Mouse (Mus musculus) liver, postnatal 0 days (tissue): ENCODE results near the gene Agpat1. TPM values are rescaled to one million over a fixed set of nuclear protein-coding genes. Genes with fewer than 3 reads are reported as not detected.
A peak's percentile ranks its signal among the peaks of the same experiment; 100 is the strongest.

ENCODE experiments used
- ATAC-seq: fragments of 200-750 bp; cut with Nextera tagmentation; 2 replicates; pipeline ENCODE4 v1.8.0; 2017; ENCODE audit warnings: mild to moderate bottlenecking, moderate library complexity
- DNase-seq: peaks from one replicate; pipeline ENCODE4 v3.0.0-alpha.2; 2016
- H3K27ac ChIP-seq: fragments of 300-500 bp; sonication (generic); 2 replicates; pipeline ENCODE4 v1.5.1; 2014; ENCODE audit warnings: antibody characterized with exemption, moderate library complexity, mild to moderate bottlenecking, low read depth
- H3K27me3 ChIP-seq: fragments of 300-500 bp; sonication (generic); 2 replicates; pipeline ENCODE4 v1.6.1; 2014; ENCODE audit warnings: low read length, control low read depth, mixed read lengths; ENCODE audit not compliant: insufficient read depth
- H3K36me3 ChIP-seq: fragments of 300-500 bp; sonication (generic); replicated peaks from 2 replicates; pipeline ENCODE4 v1.6.1; 2014; ENCODE audit warnings: mild to moderate bottlenecking, control low read depth, low read length, moderate library complexity, mixed read lengths; ENCODE audit not compliant: insufficient read depth
- H3K4me1 ChIP-seq: fragments of 300-500 bp; sonication (generic); 2 replicates; pipeline ENCODE4 v1.6.1; 2014; ENCODE audit warnings: antibody characterized with exemption, mild to moderate bottlenecking, control low read depth; ENCODE audit not compliant: insufficient read depth
- H3K4me2 ChIP-seq: fragments of 300-500 bp; sonication (generic); 2 replicates; pipeline ENCODE4 v1.6.1; 2014; ENCODE audit warnings: low read depth, mild to moderate bottlenecking, low read length, moderate library complexity, mixed read lengths
- H3K4me3 ChIP-seq: fragments of 300-500 bp; sonication (generic); 2 replicates; pipeline ENCODE4 v1.5.1; 2014; ENCODE audit warnings: low read depth, low read length
- H3K9ac ChIP-seq: fragments of 300-500 bp; sonication (generic); replicated peaks from 2 replicates; pipeline ENCODE4 v1.6.1; 2014; ENCODE audit warnings: mild to moderate bottlenecking, moderate library complexity
- H3K9me3 ChIP-seq: fragments of 300-500 bp; sonication (generic); 2 replicates; pipeline ENCODE4 v1.6.1; 2016; ENCODE audit warnings: mild to moderate bottlenecking, control low read depth, low read length, mixed read lengths
- CTCF ChIP-seq: sonication (generic); IDR thresholded peaks from 2 replicates; pipeline ENCODE4 v1.5.1; 2016; ENCODE audit warnings: antibody characterized with exemption, low read depth
- EP300 ChIP-seq: IDR thresholded peaks from 2 replicates; pipeline ENCODE4 v1.6.1; 2016; ENCODE audit warnings: antibody characterized with exemption, low read depth, mild to moderate bottlenecking
- WGBS: fragments of 180-500 bp; shearing (Covaris S2); extraction: QIAGEN DNeasy Blood & Tissue Kit; methylation state at CpG from one replicate; pipeline ENCODE4 v1.1.7; 2014; ENCODE audit not compliant: insufficient replicate concordance; 5-methylcytosine and 5-hydroxymethylcytosine counted together
- polyA plus RNA-seq: library from polyadenylated mRNA; unstranded; fragments of >200 nt; fragmentation: Nextera tagmentation; extraction: Ambion mirVana; gene quantifications from 2 replicates; pipeline ENCODE4 v1.2.1, GENCODE M21; 2015

Gene Agpat1
- polyA plus RNA-seq, 1 experiment from 2014 or later: 11.1 TPM

DNA sequence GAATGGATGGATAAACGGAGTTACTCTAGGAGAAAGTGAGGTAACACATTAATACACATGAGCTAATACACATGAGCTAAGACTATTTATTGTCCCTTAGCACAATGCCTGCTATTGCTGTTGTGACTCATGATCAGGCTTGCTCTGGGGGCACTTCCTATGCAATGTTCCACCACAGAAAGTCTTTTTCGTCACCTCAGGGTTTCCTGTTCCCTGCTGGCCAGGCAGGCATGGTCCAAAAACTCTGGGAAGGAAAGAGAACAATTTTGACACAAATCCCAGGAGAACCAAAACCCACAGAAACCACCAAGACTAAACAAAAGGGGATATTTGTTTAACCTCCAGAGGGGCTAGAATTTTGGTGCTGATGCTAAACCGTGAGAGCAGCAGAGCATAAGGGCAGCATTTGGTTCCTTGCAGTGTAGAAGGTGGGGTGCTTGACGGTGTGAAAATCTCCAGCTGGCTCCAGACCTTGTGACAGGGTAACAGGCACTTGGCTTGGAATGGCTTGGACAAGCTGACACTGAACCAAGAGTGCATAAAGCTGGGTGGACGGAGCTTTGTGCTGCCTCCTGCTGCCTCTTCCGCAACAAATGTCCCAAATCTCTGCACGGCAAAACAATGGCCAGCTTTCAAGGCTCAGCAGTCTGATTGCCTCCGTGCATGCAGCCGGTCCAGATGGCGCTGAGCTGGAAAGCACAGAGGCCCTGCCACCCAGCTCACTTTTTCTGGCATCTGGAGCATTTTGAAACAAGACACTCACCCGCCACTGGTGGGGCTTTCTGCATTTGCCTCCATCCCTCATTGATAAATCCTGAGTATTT is 36.9 kb downstream of the Agpat1 start:
- Histone ChIP-seq H3K4me1 (peaks cover 24% of the 10 kb centered on the region), H3K9me3 (no peaks in the 10 kb centered on the region), H3K9ac (no peak overlapping the region), H3K4me3 (no peak overlapping the region), H3K36me3 (no peaks in the 10 kb centered on the region), H3K27me3 (no peaks in the 10 kb centered on the region), H3K27ac (peak overlapping the region; percentile 29; the same call in 1 of the 2 replicates), H3K4me2 (no peak overlapping the region)
- TF ChIP-seq CTCF: peak; percentile 28
- no peak for TF ChIP-seq EP300
- ATAC-seq (no peak), DNase-seq (peak; percentile 14)
- 39% methylated on average over 11 of the region's 11 CpGs for WGBS

DNA sequence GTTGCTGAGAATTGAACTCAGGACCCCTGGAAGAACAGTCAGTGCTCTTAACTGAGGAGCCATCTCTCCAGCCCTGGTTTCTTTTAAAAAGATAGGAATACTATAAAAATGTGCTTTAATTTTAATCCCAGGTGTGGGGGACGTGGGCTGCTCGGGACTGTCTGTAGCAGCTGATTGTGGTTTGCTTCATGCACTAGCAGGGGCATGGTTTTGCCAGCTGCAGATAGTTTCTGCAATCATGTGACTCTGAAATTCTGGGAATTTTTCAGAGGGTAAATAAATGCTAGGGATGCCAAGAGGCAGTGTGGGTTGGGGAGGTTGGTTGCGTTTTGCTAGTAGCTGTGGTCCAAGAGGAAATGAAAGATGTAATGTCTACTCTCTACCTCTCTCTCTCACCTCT is 37.9 kb downstream of the Agpat1 start:
- DNase-seq (no peak), ATAC-seq (no peak)
- 61% methylated on average over 3 of the region's 3 CpGs for WGBS
- Histone ChIP-seq H3K36me3 (no peaks in the 10 kb centered on the region), H3K4me2 (no peak overlapping the region), H3K27me3 (no peaks in the 10 kb centered on the region), H3K27ac (no peak overlapping the region), H3K4me1 (peaks cover 32% of the 10 kb centered on the region), H3K9me3 (no peaks in the 10 kb centered on the region), H3K4me3 (no peak overlapping the region), H3K9ac (no peak overlapping the region)
- TF ChIP-seq EP300 (no peak), CTCF (no peak)

DNA sequence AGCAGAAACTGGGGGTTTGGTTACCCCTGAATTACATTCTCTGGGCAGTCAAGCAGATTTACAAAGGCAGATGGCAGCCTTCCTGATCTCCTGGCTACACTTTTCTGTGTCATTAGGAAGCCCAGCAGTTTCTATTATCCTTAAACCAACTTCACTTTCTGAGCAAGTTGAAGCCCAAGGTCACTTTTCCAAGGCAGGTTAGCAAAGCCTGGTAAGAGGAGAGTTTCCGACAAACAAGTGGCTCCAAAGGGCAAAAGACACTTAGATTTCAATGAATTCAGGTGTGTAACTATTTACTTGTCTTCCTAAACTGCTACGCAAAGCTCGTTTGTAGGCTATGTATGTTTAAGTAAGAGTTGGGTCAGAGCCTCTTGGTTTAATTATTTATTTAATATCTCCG is 39.3 kb downstream of the Agpat1 start:
- no peaks in the 10 kb centered on the region for H3K27me3 ChIP-seq
- no peak overlapping the region for H3K27ac ChIP-seq
- DNase-seq: no peak
- no peak overlapping the region for H3K9ac ChIP-seq
- H3K4me3 ChIP-seq: no peak overlapping the region
- no peak overlapping the region for H3K4me2 ChIP-seq
- TF ChIP-seq EP300 (no peak), CTCF (no peak)
- 69% methylated on average over 4 of the region's 4 CpGs for WGBS
- no peak for ATAC-seq
- H3K4me1 ChIP-seq: peaks cover 42% of the 10 kb centered on the region
- no peaks in the 10 kb centered on the region for H3K36me3 ChIP-seq
- no peaks in the 10 kb centered on the region for H3K9me3 ChIP-seq

DNA sequence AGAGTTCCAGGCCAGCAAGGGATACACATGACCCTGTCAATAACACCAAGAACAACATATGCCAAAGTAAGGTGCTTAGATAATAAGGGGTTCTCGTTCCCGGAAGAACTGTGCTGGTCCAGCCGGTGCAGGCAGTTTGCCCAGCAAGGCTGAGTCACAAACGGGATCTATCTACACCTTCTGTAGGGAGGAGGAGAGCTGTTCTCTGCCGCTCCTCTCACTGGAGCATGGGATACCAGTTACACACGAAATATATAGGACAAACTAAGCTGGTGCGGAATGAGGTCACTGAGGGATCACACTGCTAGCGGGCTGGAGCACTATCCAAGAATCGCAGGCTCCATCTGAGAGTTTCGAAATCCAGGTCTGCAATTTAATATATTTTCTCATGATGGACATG is 39.9 kb downstream of the Agpat1 start:
- no peak overlapping the region for H3K4me2 ChIP-seq
- H3K4me3 ChIP-seq: no peak overlapping the region
- H3K4me1 ChIP-seq: peaks cover 44% of the 10 kb centered on the region
- 79% methylated on average over 10 of the region's 10 CpGs for WGBS
- ATAC-seq: no peak
- H3K36me3 ChIP-seq: no peaks in the 10 kb centered on the region; the same call in none of the 2 replicates
- H3K9me3 ChIP-seq: no peaks in the 10 kb centered on the region
- H3K27me3 ChIP-seq: no peaks in the 10 kb centered on the region
- DNase-seq: no peak
- TF ChIP-seq EP300 (no peak), CTCF (no peak)
- H3K27ac ChIP-seq: no peak overlapping the region
- H3K9ac ChIP-seq: no peak overlapping the region

DNA sequence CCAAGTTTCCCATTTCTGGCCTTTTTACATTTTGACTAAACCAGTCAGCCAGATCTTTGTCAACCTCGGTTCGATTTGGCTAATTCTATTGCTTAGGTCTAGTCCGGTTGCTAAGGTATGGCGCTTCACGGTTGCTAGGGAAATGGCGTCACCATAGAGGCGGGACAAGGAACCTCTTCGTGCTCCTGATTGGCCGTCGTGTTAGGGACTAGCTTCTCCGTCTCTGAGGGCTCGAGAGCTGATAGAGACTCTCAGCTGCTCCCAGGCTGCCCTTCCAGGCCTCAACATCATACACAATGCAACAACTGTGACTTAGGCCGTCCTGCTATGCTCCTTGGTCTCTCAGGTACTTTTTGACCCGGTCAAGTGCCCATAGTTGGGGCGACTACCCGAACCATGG is 40.5 kb downstream of the Agpat1 start, which contains the start of gene Fkbpl:
Gene Fkbpl, plus strand, starts transcription at position 157 of the 400 bp plus-strand sequence.
- peak within 1 kb of the TSS; percentile 80 for H3K4me2 ChIP-seq
- H3K27ac ChIP-seq: peak within 1 kb of the TSS; percentile 61
- DNase-seq (peak; percentile 94), ATAC-seq (peak; percentile 50)
- H3K4me3 ChIP-seq: peak within 1 kb of the TSS; percentile 52
- H3K9ac ChIP-seq: peak within 1 kb of the TSS; percentile 64
- H3K4me1 ChIP-seq: peaks cover 44% of the 10 kb centered on the region
- H3K9me3 ChIP-seq: no peaks in the 10 kb centered on the region
- TF ChIP-seq EP300 (no peak), CTCF (no peak)
- no peaks in the 10 kb centered on the region for H3K27me3 ChIP-seq
- no peaks in the 10 kb centered on the region; the same call in none of the 2 replicates for H3K36me3 ChIP-seq
- 1% methylated on average over 16 of the region's 16 CpGs for WGBS

DNA sequence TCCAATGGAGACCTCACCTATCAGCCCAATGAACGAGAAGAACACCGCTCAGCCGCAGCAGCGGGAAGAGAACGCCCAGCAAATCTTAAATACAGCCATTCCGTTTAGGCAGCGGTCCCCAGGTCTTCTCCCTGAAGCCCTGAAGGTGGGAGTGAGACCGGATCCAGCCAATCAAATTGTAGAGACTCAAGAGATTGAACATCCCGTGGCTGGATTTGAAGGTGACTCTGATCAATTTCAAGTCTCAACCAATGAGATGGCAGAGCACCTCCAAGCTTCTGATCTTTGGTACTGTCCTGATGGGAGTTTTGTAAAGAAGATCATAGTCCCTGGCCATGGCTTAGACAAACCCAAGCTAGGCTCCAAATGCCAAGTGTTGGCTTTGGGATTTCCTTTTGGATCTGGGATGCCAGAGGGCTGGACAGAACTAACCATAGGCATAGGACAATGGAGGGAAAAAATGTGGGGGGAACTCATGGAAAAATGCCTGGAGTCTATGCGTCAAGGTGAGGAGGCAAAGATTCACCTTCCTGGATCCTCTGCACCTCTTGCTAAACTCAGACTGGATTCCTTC is 41.3 kb downstream of the Agpat1 start:
- Histone ChIP-seq H3K4me3 (peak overlapping the region; percentile 52), H3K27me3 (no peaks in the 10 kb centered on the region), H3K9me3 (no peaks in the 10 kb centered on the region), H3K4me2 (peak overlapping the region; percentile 80), H3K9ac (peak overlapping the region; percentile 64; the same call in 1 of the 2 replicates), H3K36me3 (peaks cover 3% of the 10 kb centered on the region), H3K4me1 (peaks cover 44% of the 10 kb centered on the region), H3K27ac (0 out of 2 replicates have a peak overlapping the region, but pooled peaks have one; percentile 16)
- TF ChIP-seq CTCF (no peak), EP300 (no peak)
- 52% methylated on average over 10 of the region's 10 CpGs for WGBS
- ATAC-seq: no peak
- no peak for DNase-seq
